Mouse (Mus musculus): ENCODE results near the gene Mgst3. TPM values are rescaled to one million over a fixed set of nuclear protein-coding genes. Genes with fewer than 3 reads are reported as not detected.
A peak's percentile ranks its signal among the peaks of the same experiment; 100 is the strongest.

The Mgst3 gene
- polyA plus RNA-seq, 1 experiment from 2014 or later = 44.2 TPM

- peaks cover 20% of the 10 kb centered on the region; the same call in 1 of the 2 replicates for H3K27me3 ChIP-seq
- no peak overlapping the region for H3K4me2 ChIP-seq
- H3K9ac ChIP-seq = no peak overlapping the region
- WGBS = 57% methylated on average over 12 of the region's 12 CpGs
- no peak overlapping the region for H3K4me3 ChIP-seq
- H3K27ac ChIP-seq = no peak overlapping the region
- no peaks in the 10 kb centered on the region for H3K4me1 ChIP-seq
- ATAC-seq (ENCODE audit: borderline replicate concordance, extremely low read depth, low FRiP score, low TSS enrichment) = no peak
- H3K9me3 ChIP-seq = no peaks in the 10 kb centered on the region
- H3K36me3 ChIP-seq = no peaks in the 10 kb centered on the region
These were observed 18.5 kb upstream of the Mgst3 start for GRCm38 (mm10) chr1:167411991-167412715.

GRCm38 (mm10) chr1:167409601-167410000 is 16.0 kb upstream of the Mgst3 start:
- no peak for ATAC-seq (ENCODE audit: borderline replicate concordance, extremely low read depth, low FRiP score, low TSS enrichment)
- Histone ChIP-seq H3K9ac (no peak overlapping the region), H3K36me3 (no peaks in the 10 kb centered on the region), H3K4me3 (no peak overlapping the region), H3K9me3 (no peaks in the 10 kb centered on the region), H3K27me3 (peaks cover 36% of the 10 kb centered on the region; the same call in 1 of the 2 replicates), H3K4me1 (no peaks in the 10 kb centered on the region), H3K4me2 (no peak overlapping the region), H3K27ac (no peak overlapping the region)
- WGBS = 77% methylated on average over 4 of the region's 4 CpGs

GRCm38 (mm10) chr1:167405237-167405636 is 11.6 kb upstream of the Mgst3 start:
- Histone ChIP-seq H3K4me2 (no peak overlapping the region), H3K4me1 (no peaks in the 10 kb centered on the region), H3K36me3 (no peaks in the 10 kb centered on the region), H3K4me3 (no peak overlapping the region), H3K27me3 (peaks cover 26% of the 10 kb centered on the region; the same call in 1 of the 2 replicates), H3K27ac (no peak overlapping the region), H3K9me3 (no peaks in the 10 kb centered on the region), H3K9ac (no peak overlapping the region)
- no peak for ATAC-seq (ENCODE audit: borderline replicate concordance, extremely low read depth, low FRiP score, low TSS enrichment)
- WGBS = 75% methylated on average over 4 of the region's 4 CpGs

- H3K36me3 ChIP-seq = no peaks in the 10 kb centered on the region
- H3K9me3 ChIP-seq = no peaks in the 10 kb centered on the region
- peaks cover 2% of the 10 kb centered on the region; the same call in 1 of the 2 replicates for H3K27me3 ChIP-seq
- peak overlapping the region; percentile 74 for H3K4me3 ChIP-seq
- H3K4me2 ChIP-seq = peak overlapping the region; percentile 93
- H3K9ac ChIP-seq = peak overlapping the region; percentile 78
- peak; percentile 36 for ATAC-seq (ENCODE audit: borderline replicate concordance, extremely low read depth, low FRiP score, low TSS enrichment)
- H3K27ac ChIP-seq = peak overlapping the region; percentile 90; the same call in 1 of the 2 replicates
- WGBS = 2% methylated on average over 15 of the region's 15 CpGs
- H3K4me1 ChIP-seq = peaks cover 14% of the 10 kb centered on the region
These were observed 360 bp downstream of the Mgst3 start for GRCm38 (mm10) chr1:167393281-167393680.

GRCm38 (mm10) chr1:167392687-167393086 is 954 bp downstream of the Mgst3 start:
- peaks cover 14% of the 10 kb centered on the region for H3K4me1 ChIP-seq
- no peaks in the 10 kb centered on the region for H3K36me3 ChIP-seq
- no peaks in the 10 kb centered on the region for H3K9me3 ChIP-seq
- peak overlapping the region; percentile 93 for H3K4me2 ChIP-seq
- WGBS = 11% methylated on average over 8 of the region's 8 CpGs
- peak overlapping the region; percentile 78 for H3K9ac ChIP-seq
- peak overlapping the region; percentile 74 for H3K4me3 ChIP-seq
- H3K27ac ChIP-seq = peak overlapping the region; percentile 41; the same call in 1 of the 2 replicates
- H3K27me3 ChIP-seq = peaks cover 2% of the 10 kb centered on the region; the same call in 1 of the 2 replicates
- ATAC-seq (ENCODE audit: borderline replicate concordance, extremely low read depth, low FRiP score, low TSS enrichment) = no peak

- ATAC-seq (ENCODE audit: borderline replicate concordance, extremely low read depth, low FRiP score, low TSS enrichment) = no peak
- Histone ChIP-seq H3K36me3 (no peaks in the 10 kb centered on the region), H3K27me3 (peaks cover 2% of the 10 kb centered on the region; the same call in 1 of the 2 replicates), H3K27ac (peak overlapping the region; percentile 41; the same call in 1 of the 2 replicates), H3K4me3 (peak overlapping the region; percentile 74), H3K4me2 (peak overlapping the region; percentile 93), H3K4me1 (peaks cover 14% of the 10 kb centered on the region), H3K9me3 (no peaks in the 10 kb centered on the region), H3K9ac (peak overlapping the region; percentile 78)
- WGBS = 32% methylated on average over 2 of the region's 2 CpGs
These were observed 1.5 kb downstream of the Mgst3 start for GRCm38 (mm10) chr1:167392031-167392640.

- no peaks in the 10 kb centered on the region for H3K9me3 ChIP-seq
- no peaks in the 10 kb centered on the region for H3K36me3 ChIP-seq
- no peak overlapping the region for H3K27ac ChIP-seq
- no peak overlapping the region for H3K9ac ChIP-seq
- peaks cover 2% of the 10 kb centered on the region; the same call in 1 of the 2 replicates for H3K27me3 ChIP-seq
- no peak overlapping the region for H3K4me3 ChIP-seq
- no peak overlapping the region for H3K4me2 ChIP-seq
- ATAC-seq (ENCODE audit: borderline replicate concordance, extremely low read depth, low FRiP score, low TSS enrichment) = no peak
- WGBS = 67% methylated on average over 6 of the region's 6 CpGs
- peaks cover 14% of the 10 kb centered on the region for H3K4me1 ChIP-seq
These were observed 2.4 kb downstream of the Mgst3 start for GRCm38 (mm10) chr1:167391241-167391640.

- 74% methylated on average over 4 of the region's 4 CpGs for WGBS
- no peak for ATAC-seq (ENCODE audit: borderline replicate concordance, extremely low read depth, low FRiP score, low TSS enrichment)
- Histone ChIP-seq H3K4me2 (no peak overlapping the region), H3K36me3 (no peaks in the 10 kb centered on the region), H3K4me1 (peaks cover 14% of the 10 kb centered on the region), H3K27me3 (peaks cover 2% of the 10 kb centered on the region; the same call in 1 of the 2 replicates), H3K9me3 (no peaks in the 10 kb centered on the region), H3K27ac (no peak overlapping the region), H3K9ac (no peak overlapping the region), H3K4me3 (no peak overlapping the region)
These were observed 3.3 kb downstream of the Mgst3 start for GRCm38 (mm10) chr1:167390381-167390780.

GRCm38 (mm10) chr1:167389584-167389983 is 4.1 kb downstream of the Mgst3 start:
- Histone ChIP-seq H3K4me2 (no peak overlapping the region), H3K27me3 (no peaks in the 10 kb centered on the region), H3K36me3 (no peaks in the 10 kb centered on the region)

GRCm38 (mm10) chr1:167388571-167388970 is 5.1 kb downstream of the Mgst3 start:
- no peaks in the 10 kb centered on the region for H3K27me3 ChIP-seq
- no peak overlapping the region for H3K4me2 ChIP-seq
- no peak overlapping the region for H3K9ac ChIP-seq
- no peak for ATAC-seq (ENCODE audit: borderline replicate concordance, extremely low read depth, low FRiP score, low TSS enrichment)
- no peak overlapping the region for H3K27ac ChIP-seq
- H3K4me1 ChIP-seq = peaks cover 14% of the 10 kb centered on the region
- H3K4me3 ChIP-seq = no peak overlapping the region
- no peaks in the 10 kb centered on the region for H3K36me3 ChIP-seq
- H3K9me3 ChIP-seq = no peaks in the 10 kb centered on the region
- WGBS = 72% methylated on average over 6 of the region's 6 CpGs

More at GRCm38 (mm10) chr1:167389584-167389983, 4.1 kb downstream of the Mgst3 start:
- Histone ChIP-seq H3K4me1 (peaks cover 14% of the 10 kb centered on the region), H3K9ac (no peak overlapping the region), H3K27ac (no peak overlapping the region), H3K9me3 (no peaks in the 10 kb centered on the region), H3K4me3 (no peak overlapping the region)
- 85% methylated on average over 7 of the region's 7 CpGs for WGBS
- ATAC-seq (ENCODE audit: borderline replicate concordance, extremely low read depth, low FRiP score, low TSS enrichment) = no peak

- Histone ChIP-seq H3K9ac (no peak overlapping the region), H3K4me3 (no peak overlapping the region), H3K27ac (no peak overlapping the region), H3K27me3 (no peaks in the 10 kb centered on the region), H3K4me2 (no peak overlapping the region), H3K9me3 (no peaks in the 10 kb centered on the region), H3K36me3 (no peaks in the 10 kb centered on the region), H3K4me1 (peaks cover 10% of the 10 kb centered on the region)
- 66% methylated on average over 3 of the region's 3 CpGs for WGBS
- no peak for ATAC-seq (ENCODE audit: borderline replicate concordance, extremely low read depth, low FRiP score, low TSS enrichment)
These were observed 5.8 kb downstream of the Mgst3 start for GRCm38 (mm10) chr1:167387796-167388195.

- no peaks in the 10 kb centered on the region for H3K9me3 ChIP-seq
- 61% methylated on average over 2 of the region's 2 CpGs for WGBS
- H3K9ac ChIP-seq = no peak overlapping the region
- no peak overlapping the region for H3K4me3 ChIP-seq
- no peak overlapping the region for H3K27ac ChIP-seq
- ATAC-seq (ENCODE audit: borderline replicate concordance, extremely low read depth, low FRiP score, low TSS enrichment) = no peak
- H3K36me3 ChIP-seq = no peaks in the 10 kb centered on the region
- no peak overlapping the region for H3K4me2 ChIP-seq
- H3K4me1 ChIP-seq = peaks cover 6% of the 10 kb centered on the region
- H3K27me3 ChIP-seq = no peaks in the 10 kb centered on the region
These were observed 6.3 kb downstream of the Mgst3 start for GRCm38 (mm10) chr1:167387310-167387709.

All from lung, embryonic 15.5 days (tissue).